Comparison of ENCODE assay signal across 8 mouse cellular contexts in the genomic region with DNA sequence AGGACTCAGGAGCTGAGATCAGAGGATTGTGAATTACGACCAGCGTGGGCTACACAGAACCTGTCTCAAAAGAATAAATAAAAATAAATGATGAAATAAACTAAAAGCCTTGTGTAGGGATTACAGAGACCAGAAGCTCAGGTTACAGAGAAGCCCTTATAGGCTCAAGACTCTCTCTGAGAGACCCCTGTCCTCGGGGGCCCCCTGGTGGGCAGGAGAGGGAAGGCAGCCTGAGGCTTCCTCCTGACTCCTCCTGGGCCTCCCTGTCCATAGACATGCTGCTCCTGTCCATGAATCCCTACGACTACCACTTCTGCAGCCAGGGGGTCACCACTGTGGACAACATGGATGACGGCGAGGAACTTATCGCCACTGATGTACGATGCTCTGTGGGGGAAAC. TPM values are rescaled to one million over a fixed set of nuclear protein-coding genes. Genes with fewer than 3 reads are reported as not detected.
DNase-seq lines count a peak whose midpoint lies in the region; ATAC-seq and TF ChIP-seq lines count a peak whose summit lies in the region.

No protein-coding gene starts in this region.

- H3K4me1 ChIP-seq in G1E (ENCODE audit: insufficient read depth, low read depth, low read length), result peaks cover 73% of the 10 kb centered on the region
- no peaks in the 10 kb centered on the region for H3K4me1 ChIP-seq in forebrain, postnatal 0 days (ENCODE audit: insufficient read depth)
- peaks cover 6% of the 10 kb centered on the region; the same call in 1 of the 2 replicates for H3K4me1 ChIP-seq in hindbrain, embryonic 10.5 days (replicated peaks)
- no peaks in the 10 kb centered on the region for H3K4me1 ChIP-seq in lung, postnatal 0 days (ENCODE audit: insufficient read depth, low read depth, low read length)

- no peak overlapping the region for H3K4me2 ChIP-seq in forebrain, postnatal 0 days (ENCODE audit: low read depth)
- no peak overlapping the region for H3K4me2 ChIP-seq in lung, postnatal 0 days (replicated peaks; ENCODE audit: low read depth, low read length)

- H3K36me3 ChIP-seq in G1E (replicated peaks), result peaks cover 5% of the 10 kb centered on the region
- H3K36me3 ChIP-seq in forebrain, postnatal 0 days (ENCODE audit: insufficient read depth), result no peaks in the 10 kb centered on the region
- H3K36me3 ChIP-seq in hindbrain, embryonic 10.5 days, result no peaks in the 10 kb centered on the region
- no peaks in the 10 kb centered on the region for H3K36me3 ChIP-seq in lung, postnatal 0 days (ENCODE audit: insufficient read depth, low read length)

- no peak overlapping the region for H3K4me3 ChIP-seq in G1E (ENCODE audit: low read depth, low read length)
- no peak overlapping the region for H3K4me3 ChIP-seq in forebrain, postnatal 0 days (ENCODE audit: low read depth, low read length)
- H3K4me3 ChIP-seq in hindbrain, embryonic 10.5 days, result no peak overlapping the region
- no peak overlapping the region for H3K4me3 ChIP-seq in lung, postnatal 0 days (ENCODE audit: low read depth, low read length)

- 0 out of 2 replicates have a peak, but pooled peaks have one; percentile 34 for ATAC-seq in G1E (ENCODE audit: extremely low read depth, insufficient number of reproducible peaks, low FRiP score, poor library complexity, severe bottlenecking)
- peak; percentile 72 for ATAC-seq in forebrain, postnatal 0 days
- ATAC-seq in lung, postnatal 0 days, result peak; percentile 74

- WGBS in forebrain, postnatal 0 days, result 24% methylated on average over 8 of the region's 8 CpGs
- WGBS in hindbrain, embryonic 10.5 days, result 21% methylated on average over 8 of the region's 8 CpGs
- 14% methylated on average over 8 of the region's 8 CpGs for WGBS in lung, postnatal 0 days

- TF ChIP-seq CTCF in G1E (IDR thresholded peaks at IDR 0.05; ENCODE audit: low read depth, low read length), result peak; percentile 87
- TF ChIP-seq CTCF in forebrain, postnatal 0 days (IDR thresholded peaks at IDR 0.05; ENCODE audit: low read depth), result peak; percentile 84
- TF ChIP-seq CTCF in lung, postnatal 0 days (IDR thresholded peaks at IDR 0.05), result peak; percentile 91

- no peak for TF ChIP-seq EP300 in lung, postnatal 0 days (IDR thresholded peaks at IDR 0.05)

- no peak overlapping the region for H3K27ac ChIP-seq in forebrain, postnatal 0 days (ENCODE audit: low read depth, low read length)
- no peak overlapping the region for H3K27ac ChIP-seq in hindbrain, embryonic 10.5 days
- H3K27ac ChIP-seq in lung, postnatal 0 days (ENCODE audit: low read length), result no peak overlapping the region

- peak; percentile 66 for DNase-seq in G1E (ENCODE audit: low spot score)
- DNase-seq in cerebellum, adult 11-12 months, result peak; percentile 83
- peak; percentile 74 for DNase-seq in forebrain, postnatal 0 days
- peak; percentile 88 for DNase-seq in hindbrain, embryonic 10.5 days (ENCODE audit: low spot score)
- peak; percentile 88 to 91 for DNase-seq in layer of hippocampus, postnatal 10 days (ENCODE audit: low spot score in 2 of 2)
- DNase-seq in lung, postnatal 0 days (ENCODE audit: low spot score), result peak; percentile 84
- DNase-seq in ovary, postnatal 36 days (ENCODE audit: low spot score), result peak; percentile 87
- peak; percentile 90 for DNase-seq in thymus, postnatal 25 days

- no peaks in the 10 kb centered on the region for H3K9me3 ChIP-seq in G1E (replicated peaks)
- no peaks in the 10 kb centered on the region for H3K9me3 ChIP-seq in forebrain, postnatal 0 days (ENCODE audit: low read length)
- no peaks in the 10 kb centered on the region for H3K9me3 ChIP-seq in hindbrain, embryonic 10.5 days
- no peaks in the 10 kb centered on the region for H3K9me3 ChIP-seq in lung, postnatal 0 days (ENCODE audit: low read length)

- H3K27me3 ChIP-seq in G1E (ENCODE audit: insufficient read depth, low read length), result peaks cover 19% of the 10 kb centered on the region
- no peaks in the 10 kb centered on the region for H3K27me3 ChIP-seq in forebrain, postnatal 0 days (ENCODE audit: insufficient read depth, low read length)
- H3K27me3 ChIP-seq in hindbrain, embryonic 10.5 days (ENCODE audit: insufficient read depth, poor library complexity, severe bottlenecking), result peaks cover 31% of the 10 kb centered on the region
- H3K27me3 ChIP-seq in lung, postnatal 0 days (replicated peaks; ENCODE audit: insufficient read depth, low read length), result 0 out of 2 replicates have a peak, but pooled peaks cover 4% of the 10 kb centered on the region

- no peak overlapping the region for H3K9ac ChIP-seq in forebrain, postnatal 0 days
- no peak overlapping the region for H3K9ac ChIP-seq in lung, postnatal 0 days (replicated peaks; ENCODE audit: low read depth)

RNA-seq across cellular contexts. Expression of a gene that starts 8.8 kb away (rescaled TPM):
- total RNA-seq in G1E (2014; fragmentation: Nextera tagmentation) (2.3 and 2.4 TPM in 2 replicates), G1E (2017) (1.4 and 1.7 TPM in 2 replicates)
- 8.3 and 11.1 TPM in 2 replicates for polyA plus RNA-seq in G1E (2012)
- total RNA-seq in forebrain, postnatal 0 days (2014; rRNA removed), result 0.29 and 1.0 TPM in 2 replicates
- polyA plus RNA-seq in forebrain, postnatal 0 days (2015; fragmentation: Nextera tagmentation; extraction: Ambion mirVana), result 1.3 and 2.0 TPM in 2 replicates
- 0.49 and 0.69 TPM in 2 replicates for polyA plus RNA-seq in hindbrain, embryonic 10.5 days (2016; fragmentation: Nextera tagmentation; extraction: Ambion mirVana)
- total RNA-seq in layer of hippocampus, postnatal 10 days (2021), result 1 to 10 TPM; 2.6 to 4.2 TPM
- polyA plus RNA-seq in lung, postnatal 0 days (2015; fragmentation: Nextera tagmentation; extraction: Ambion mirVana), result 0.38 and 0.54 TPM in 2 replicates

RNA-seq across cellular contexts. Expression of a gene that starts 27.2 kb away (rescaled TPM):
- total RNA-seq in G1E (2014; fragmentation: Nextera tagmentation) (7.3 and 10.6 TPM in 2 replicates), G1E (2017) (22.0 and 25.7 TPM in 2 replicates)
- polyA plus RNA-seq in G1E (2012), result 14.6 and 16.5 TPM in 2 replicates
- total RNA-seq in forebrain, postnatal 0 days (2014; rRNA removed), result 10.0 and 11.9 TPM in 2 replicates
- 10.1 and 11.9 TPM in 2 replicates for polyA plus RNA-seq in forebrain, postnatal 0 days (2015; fragmentation: Nextera tagmentation; extraction: Ambion mirVana)
- 19.9 and 20.6 TPM in 2 replicates for polyA plus RNA-seq in hindbrain, embryonic 10.5 days (2016; fragmentation: Nextera tagmentation; extraction: Ambion mirVana)
- total RNA-seq in layer of hippocampus, postnatal 10 days (2021), result 10 to 100 TPM; 11.6 to 15.2 TPM
- polyA plus RNA-seq in lung, postnatal 0 days (2015; fragmentation: Nextera tagmentation; extraction: Ambion mirVana), result 37.1 and 39.4 TPM in 2 replicates
